Mouse (Mus musculus) brain, embryonic 14.5 days (tissue): ENCODE measurements around the gene Rnf26. TPM values are rescaled to one million over a fixed set of nuclear protein-coding genes. Genes with fewer than 3 reads are reported as not detected.

Experiments used
- DNase-seq: peaks from one replicate; pipeline ENCODE4 v3.0.0-alpha.2; 2011; ENCODE audit warnings: low read depth
- CTCF ChIP-seq: fragments of 200-500 bp; IDR thresholded peaks from 2 replicates; pipeline ENCODE4 v1.5.1; 2012; ENCODE audit warnings: inconsistent platforms, mild to moderate bottlenecking, moderate library complexity, borderline replicate concordance; ENCODE audit not compliant: insufficient read depth, insufficient read length; ENCODE audit errors: extremely low read depth
- POLR2A ChIP-seq: fragments of 200-500 bp; IDR thresholded peaks from 2 replicates; pipeline ENCODE4 v1.6.1; 2012; ENCODE audit warnings: mild to moderate bottlenecking, inconsistent platforms, borderline replicate concordance; ENCODE audit not compliant: poor library complexity, insufficient read depth, insufficient read length, severe bottlenecking; ENCODE audit errors: extremely low read depth
- polyA plus RNA-seq: library from polyadenylated mRNA; depleted of rRNA; stranded (reverse); fragments of >200 nt; gene quantifications from 2 replicates; pipeline ENCODE4 v1.2.3, GENCODE M21; 2012; rRNA removed

Rnf26 gene
- polyA plus RNA-seq = 31.4 and 34.7 TPM in 2 replicates

- DNase-seq = peak; percentile 100
- peak; percentile 18; the same call in 1 of the 2 replicates for TF ChIP-seq POLR2A
- TF ChIP-seq CTCF = no peak
Measured at GRCm38 (mm10) chr9:44113105-44113789, at the start of gene Rnf26, which contains the start of gene Gm49380. Gene Rnf26 (minus strand): TSS chr9:44113517. Gene Gm49380 (minus strand): TSS chr9:44113500.

- TF ChIP-seq CTCF (no peak), POLR2A (no peak)
- no peak for DNase-seq
Measured at GRCm38 (mm10) chr9:44159886-44160285, 46.6 kb upstream of the Rnf26 start.

GRCm38 (mm10) chr9:44147290-44147689 lies 34.0 kb upstream of the Rnf26 start:
- TF ChIP-seq CTCF (peak; percentile 36; the same call in 1 of the 2 replicates), POLR2A (no peak)
- peak; percentile 6 for DNase-seq

- TF ChIP-seq POLR2A = no peak
- TF ChIP-seq CTCF = no peak
- no peak for DNase-seq
Measured at GRCm38 (mm10) chr9:44144718-44145060, 31.4 kb upstream of the Rnf26 start.

- no peak for TF ChIP-seq POLR2A
- peak; percentile 23; the same call in 1 of the 2 replicates for TF ChIP-seq CTCF
- DNase-seq = peak; percentile 15
Measured at GRCm38 (mm10) chr9:44144023-44144717, 30.9 kb upstream of the Rnf26 start.

- TF ChIP-seq POLR2A (no peak), CTCF (no peak)
- DNase-seq = no peak
Measured at GRCm38 (mm10) chr9:44143421-44143820, 30.1 kb upstream of the Rnf26 start.

- no peak for DNase-seq
- no peak for TF ChIP-seq CTCF
- no peak for TF ChIP-seq POLR2A
Measured at GRCm38 (mm10) chr9:44141951-44142350, 28.6 kb upstream of the Rnf26 start.

GRCm38 (mm10) chr9:44137846-44138245 lies 24.5 kb upstream of the Rnf26 start:
- TF ChIP-seq POLR2A (no peak), CTCF (no peak)
- DNase-seq = no peak

GRCm38 (mm10) chr9:44135731-44136411 lies 22.6 kb upstream of the Rnf26 start:
- TF ChIP-seq CTCF = no peak
- TF ChIP-seq POLR2A = no peak
- peak; percentile 56 for DNase-seq

- TF ChIP-seq CTCF (no peak), POLR2A (no peak)
- DNase-seq = peak; percentile 65
Measured at GRCm38 (mm10) chr9:44134851-44135730, 21.8 kb upstream of the Rnf26 start.

GRCm38 (mm10) chr9:44134101-44134850 lies 21.0 kb upstream of the Rnf26 start, which contains the start of gene Mcam:
Gene Mcam (plus strand): TSS chr9:44134469.
- peak; percentile 72 for DNase-seq
- no peak for TF ChIP-seq CTCF
- no peak for TF ChIP-seq POLR2A
